Mouse (Mus musculus): Measurements from ENCODE around the gene Dhrs4. TPM values are rescaled to one million over a fixed set of nuclear protein-coding genes. Genes with fewer than 3 reads are reported as not detected.

The Dhrs4 gene
- total RNA-seq (2021) = 10 to 100 TPM; 16.5 to 17.7 TPM
- long read RNA-seq, partial matches to known transcripts = 2 of 6 reads
- long read RNA-seq, other reads (novel, unspliced or antisense) = 2 of 6 reads

DNA sequence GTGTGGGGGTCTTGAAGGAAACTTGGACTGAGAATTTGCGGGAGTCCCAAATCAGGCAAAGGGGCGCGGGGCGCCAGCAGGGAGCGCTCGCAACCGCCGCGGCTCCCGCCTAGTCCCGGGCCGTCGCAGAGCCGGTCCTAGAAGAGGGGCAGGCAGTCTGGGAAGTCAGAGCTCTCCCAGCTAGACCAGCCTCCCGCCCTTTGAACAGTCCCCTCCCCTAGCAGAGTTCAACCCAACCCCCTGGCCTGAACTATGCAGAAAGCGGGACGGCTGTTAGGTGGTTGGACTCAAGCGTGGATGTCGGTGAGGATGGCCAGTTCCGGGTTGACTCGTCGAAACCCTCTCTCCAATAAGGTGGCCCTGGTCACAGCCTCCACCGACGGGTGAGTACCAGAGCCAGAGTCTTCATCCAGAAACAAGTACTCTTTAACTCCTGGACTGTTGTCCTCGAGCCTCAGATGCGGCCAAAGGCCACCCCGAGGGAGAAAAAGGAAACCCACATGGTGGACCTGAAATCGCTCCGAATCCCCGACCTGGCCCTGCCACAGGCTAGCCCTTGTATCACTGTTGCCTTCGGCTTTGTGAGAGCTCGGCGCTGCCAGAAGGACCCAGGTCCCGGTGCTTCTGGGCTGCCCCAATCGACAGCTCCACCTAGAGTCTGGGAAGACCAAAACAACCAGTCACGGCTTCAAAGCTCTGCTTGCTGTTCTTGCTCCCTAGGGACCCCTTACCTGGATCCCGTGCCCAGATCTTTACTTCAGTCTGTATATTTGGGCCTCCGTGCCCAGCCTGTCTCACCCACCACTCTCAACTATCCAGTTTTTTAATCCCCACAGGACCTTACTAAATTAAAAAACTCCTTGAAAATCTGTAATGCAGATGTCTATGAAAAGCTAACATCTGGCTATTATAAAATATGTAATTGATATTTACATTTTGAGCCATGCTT lies at the start of gene Dhrs4:
Gene Dhrs4 (plus strand): TSS at position 108 of the 949 bp plus-strand sequence.
- DNase-seq (ENCODE audit: low spot score in 2 of 2) = peak; percentile 68 to 75

- DNase-seq (ENCODE audit: low spot score in 2 of 2) = no peak
Measured at GRCm38 (mm10) chr14:55430255-55430654, 48.3 kb upstream of the Dhrs4 start.

- no peak for DNase-seq (ENCODE audit: low spot score in 2 of 2)
Measured at GRCm38 (mm10) chr14:55433052-55433451, 45.5 kb upstream of the Dhrs4 start.

DNA sequence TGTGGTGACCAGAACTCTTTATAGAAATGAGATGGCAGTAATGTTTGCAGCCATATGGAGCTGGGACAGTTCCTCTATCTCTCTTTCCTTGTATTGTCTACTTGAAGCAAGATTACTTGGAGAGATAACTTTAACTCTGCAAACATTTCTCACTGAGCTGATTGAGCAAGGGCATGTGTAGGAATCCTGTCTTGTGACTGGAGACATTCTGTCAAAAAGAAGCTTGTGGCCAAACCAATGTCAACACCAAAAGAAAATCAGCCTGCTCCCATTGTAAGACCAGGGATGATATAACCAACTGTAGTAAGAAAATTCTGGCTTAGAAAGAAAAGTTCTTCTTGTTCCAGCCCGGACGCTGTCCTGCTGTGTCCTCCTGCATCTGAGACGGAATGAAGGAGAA lies 43.7 kb upstream of the Dhrs4 start:
- no peak for DNase-seq (ENCODE audit: low spot score in 2 of 2)

DNA sequence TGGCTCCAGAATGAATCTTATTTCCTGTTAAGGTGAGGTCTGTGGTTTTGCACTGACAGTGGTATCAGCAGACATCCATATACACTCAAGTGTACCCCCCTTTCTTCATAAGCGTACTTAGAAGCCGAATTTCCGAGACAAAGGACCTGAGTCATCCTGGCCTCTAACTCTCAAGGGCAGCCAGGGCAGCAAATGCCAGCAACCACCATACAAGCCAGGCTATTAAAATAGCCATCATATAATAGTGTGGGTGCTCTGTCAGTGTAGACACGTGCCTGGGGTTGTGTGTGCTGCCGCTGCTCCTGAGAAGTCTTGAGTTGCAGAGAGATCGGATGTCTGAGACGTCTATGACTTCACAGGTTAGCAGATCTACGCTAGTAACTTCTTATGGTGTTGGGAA lies 41.4 kb upstream of the Dhrs4 start:
- DNase-seq (ENCODE audit: low spot score in 2 of 2) = no peak

GRCm38 (mm10) chr14:55438193-55438784 lies 40.3 kb upstream of the Dhrs4 start:
- peak; percentile 65 to 73 for DNase-seq (ENCODE audit: low spot score in 2 of 2)

DNA sequence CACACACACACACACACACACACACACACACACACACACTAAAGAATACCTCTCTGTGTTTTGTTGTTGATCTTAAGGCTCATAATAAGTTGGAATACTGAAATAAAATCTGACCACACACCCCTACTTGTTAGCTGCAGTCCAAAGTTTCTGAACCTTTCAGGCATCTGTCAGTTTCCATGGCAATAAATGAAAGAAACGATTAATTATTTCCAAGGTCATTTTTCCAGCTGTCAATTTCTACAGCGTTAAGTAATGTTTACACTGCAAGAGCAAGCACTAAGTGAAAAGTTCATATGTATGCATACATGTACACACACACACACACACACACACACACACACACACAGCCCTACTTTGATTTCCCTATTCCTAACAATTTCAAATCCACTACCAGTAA lies 20.9 kb upstream of the Dhrs4 start:
- DNase-seq (ENCODE audit: low spot score in 2 of 2) = no peak

DNA sequence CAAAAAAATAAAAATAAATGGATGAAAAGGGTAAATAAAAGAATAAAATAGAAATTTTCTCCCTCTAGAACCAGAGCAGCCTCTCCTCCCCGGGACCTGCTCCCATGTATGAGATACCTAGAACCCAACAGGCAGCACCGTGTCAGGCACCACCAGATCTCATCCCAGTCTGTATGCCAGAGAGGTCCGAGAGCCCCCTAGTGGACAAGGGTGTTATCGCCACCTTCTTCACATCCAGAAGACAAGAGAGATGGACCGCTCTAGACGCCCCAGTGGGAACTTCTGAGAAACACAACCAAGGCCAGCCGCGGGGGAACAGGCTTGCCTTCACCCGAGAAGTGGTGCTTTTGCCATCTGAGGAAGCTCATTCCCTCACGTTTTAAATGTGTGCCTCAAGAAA lies 20.3 kb upstream of the Dhrs4 start:
- peak; percentile 65 to 66 for DNase-seq (ENCODE audit: low spot score in 2 of 2)

GRCm38 (mm10) chr14:55458761-55459160 lies 19.8 kb upstream of the Dhrs4 start:
- DNase-seq (ENCODE audit: low spot score in 2 of 2) = no peak

DNA sequence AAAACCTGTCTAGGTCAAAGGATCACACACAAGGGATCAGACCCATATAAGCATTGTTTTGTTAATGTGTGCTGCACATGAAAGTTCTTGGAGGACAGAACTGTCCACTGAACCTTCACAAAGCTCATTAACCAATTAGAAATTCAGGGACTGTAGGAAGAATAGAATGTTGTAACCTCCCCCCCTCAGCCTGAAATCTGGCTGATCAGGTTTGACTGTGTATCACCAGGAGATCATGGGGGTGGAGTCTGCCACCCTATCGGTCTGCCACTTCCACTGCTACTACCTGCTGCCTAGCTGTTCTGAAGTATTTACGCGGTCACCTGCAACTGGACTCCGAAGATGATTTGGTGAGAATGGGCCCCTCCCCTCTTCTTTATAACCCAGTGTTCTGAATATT lies 18.8 kb upstream of the Dhrs4 start:
- no peak for DNase-seq (ENCODE audit: low spot score in 2 of 2)

DNA sequence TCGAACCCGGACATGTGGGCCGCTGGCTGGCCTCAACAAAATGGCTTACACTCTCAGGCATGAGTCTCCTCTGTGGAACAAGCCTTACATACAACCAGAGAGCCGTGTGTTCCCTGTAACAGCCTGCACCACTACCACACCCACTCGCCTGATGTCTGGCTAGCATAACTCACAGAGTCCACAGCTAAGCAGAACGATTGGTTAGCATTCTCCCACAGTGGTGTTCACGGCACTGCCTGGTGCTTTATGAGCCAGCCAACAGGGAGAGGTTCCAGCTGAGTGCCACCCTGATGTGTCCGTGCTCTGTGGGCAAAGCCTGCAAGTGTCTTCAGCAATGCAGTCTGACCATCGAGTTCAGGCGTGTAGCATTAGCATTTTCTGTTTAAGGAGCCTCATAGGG lies 18.3 kb upstream of the Dhrs4 start:
- DNase-seq (ENCODE audit: low spot score in 2 of 2) = peak; percentile 24 to 32

DNA sequence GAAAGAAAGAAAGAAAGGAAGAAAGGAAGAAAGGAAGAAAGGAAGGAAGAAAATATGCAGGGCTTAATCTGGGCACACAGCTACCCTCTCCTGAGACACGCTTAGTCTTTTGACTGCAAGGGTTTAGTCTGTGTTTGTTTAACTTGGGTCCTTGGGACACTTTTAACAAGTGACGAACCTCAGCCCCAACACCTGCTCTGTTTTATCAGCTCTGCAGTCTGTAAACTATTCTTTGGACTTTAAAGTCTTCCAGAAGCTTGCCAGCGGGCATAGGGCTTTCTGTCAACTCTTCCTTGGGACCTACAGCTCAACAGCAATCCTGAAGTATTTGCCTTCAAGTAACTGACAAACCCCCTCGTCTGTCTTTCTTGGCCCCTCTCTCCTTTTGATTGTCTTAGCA lies 16.8 kb upstream of the Dhrs4 start:
- no peak for DNase-seq (ENCODE audit: low spot score in 2 of 2)

DNA sequence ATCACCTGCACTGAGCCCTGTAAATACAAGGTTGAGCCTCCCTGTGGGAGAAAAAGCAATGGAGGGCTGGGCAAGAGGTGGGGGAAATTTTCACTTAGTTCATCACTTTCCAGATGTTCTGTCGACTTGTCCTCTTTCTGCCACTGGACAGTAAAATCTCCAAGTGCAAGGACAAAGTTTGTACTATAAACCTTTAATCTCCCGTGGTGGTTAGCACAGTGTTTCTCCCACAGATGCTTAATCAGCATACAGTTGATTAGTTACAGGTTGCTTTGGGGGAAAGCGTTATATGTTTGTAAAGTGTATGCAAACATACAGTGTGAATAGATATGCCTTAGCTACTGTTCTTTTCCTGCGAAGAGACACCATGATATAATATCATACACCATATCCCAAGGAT lies 12.1 kb upstream of the Dhrs4 start:
- DNase-seq (ENCODE audit: low spot score in 2 of 2) = no peak

DNA sequence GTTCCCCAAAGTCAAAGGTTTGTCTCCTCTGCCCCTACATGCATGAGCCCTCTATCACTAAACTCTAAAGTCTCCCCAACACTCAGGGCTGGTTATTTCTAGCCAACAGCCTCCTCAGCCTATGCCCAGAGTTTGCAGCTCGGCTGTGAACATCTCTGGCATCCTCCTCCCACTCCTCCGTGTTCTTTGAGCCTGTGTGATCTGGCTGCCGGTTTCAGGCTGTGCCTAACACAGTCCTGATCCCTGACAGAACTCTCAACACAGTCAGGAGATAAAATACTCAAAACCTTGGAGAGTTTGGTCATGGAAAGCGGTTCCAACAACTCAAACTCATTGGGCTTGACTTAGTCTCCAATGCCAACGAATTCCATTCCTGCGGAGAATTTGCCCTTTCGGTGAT lies 11.4 kb upstream of the Dhrs4 start:
- no peak for DNase-seq (ENCODE audit: low spot score in 2 of 2)

DNA sequence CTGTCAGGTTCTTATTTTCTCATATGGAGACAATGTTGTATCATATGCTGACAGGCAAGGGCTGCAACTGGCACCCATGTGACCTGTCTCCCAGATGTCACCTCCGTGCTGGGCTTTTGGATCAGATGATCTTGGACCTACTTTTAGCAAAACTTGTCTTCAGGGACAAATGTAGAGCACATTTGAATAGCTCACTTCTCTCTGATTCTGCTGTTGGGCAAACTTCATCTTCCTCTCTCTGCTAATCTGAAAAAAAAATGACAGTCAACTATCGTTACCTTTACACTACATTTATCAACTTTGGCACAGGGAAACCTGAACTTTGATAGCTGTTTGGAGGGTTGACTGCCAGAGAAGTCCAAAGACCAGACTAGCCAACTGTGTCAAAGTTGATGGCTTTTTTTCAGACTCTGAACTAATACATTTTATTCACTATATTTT lies 10.2 kb upstream of the Dhrs4 start:
- no peak for DNase-seq (ENCODE audit: low spot score in 2 of 2)

- DNase-seq (ENCODE audit: low spot score in 2 of 2) = no peak
Measured at GRCm38 (mm10) chr14:55469041-55469440, 9.5 kb upstream of the Dhrs4 start.

- DNase-seq (ENCODE audit: low spot score in 2 of 2) = no peak
Measured at GRCm38 (mm10) chr14:55469821-55470220, 8.7 kb upstream of the Dhrs4 start.

- DNase-seq (ENCODE audit: low spot score in 2 of 2) = no peak
Measured at GRCm38 (mm10) chr14:55470806-55471205, 7.8 kb upstream of the Dhrs4 start.

DNA sequence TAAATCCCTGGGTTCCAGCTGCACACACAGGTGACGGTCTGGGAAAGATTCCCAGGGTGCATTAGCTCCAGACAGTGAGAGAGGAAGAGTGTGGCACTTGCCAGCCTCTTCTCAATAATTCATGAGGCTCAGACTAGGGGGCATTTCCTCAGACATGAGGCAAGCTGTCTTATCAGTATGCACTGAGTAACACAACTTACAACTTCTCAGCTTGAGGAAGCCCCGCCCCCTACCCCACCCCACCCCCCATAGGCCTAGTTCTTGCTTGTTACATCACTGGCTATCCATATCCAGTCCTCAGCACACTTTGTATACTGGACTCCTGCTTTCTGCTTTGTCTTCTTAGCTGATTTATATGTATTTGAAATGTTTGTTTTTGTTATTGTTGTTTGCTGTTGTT lies 2.9 kb upstream of the Dhrs4 start:
- no peak for DNase-seq (ENCODE audit: low spot score in 2 of 2)

GRCm38 (mm10) chr14:55477421-55477820 lies 1.1 kb upstream of the Dhrs4 start:
- DNase-seq (ENCODE audit: low spot score in 2 of 2) = no peak

DNA sequence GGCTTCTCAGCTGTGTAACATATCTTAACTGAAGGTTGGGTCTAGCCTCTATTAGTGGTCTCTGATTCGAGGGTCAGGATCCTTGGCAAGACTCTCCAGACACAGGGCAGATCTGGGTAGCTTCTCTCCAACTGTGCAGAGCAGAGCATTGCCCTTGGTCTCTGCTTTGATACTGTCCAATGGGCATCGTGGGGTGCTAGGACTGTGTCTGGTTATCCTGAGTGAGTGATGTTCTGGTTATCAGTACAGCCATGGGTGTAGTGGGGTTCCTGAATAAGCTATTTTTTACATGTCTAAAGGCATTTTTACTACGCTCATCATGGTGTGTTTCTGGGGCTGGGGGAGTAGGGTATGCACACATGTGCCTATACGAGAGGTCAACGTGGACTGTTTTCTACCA lies 729 bp upstream of the Dhrs4 start:
- DNase-seq (ENCODE audit: low spot score in 2 of 2) = no peak

DNA sequence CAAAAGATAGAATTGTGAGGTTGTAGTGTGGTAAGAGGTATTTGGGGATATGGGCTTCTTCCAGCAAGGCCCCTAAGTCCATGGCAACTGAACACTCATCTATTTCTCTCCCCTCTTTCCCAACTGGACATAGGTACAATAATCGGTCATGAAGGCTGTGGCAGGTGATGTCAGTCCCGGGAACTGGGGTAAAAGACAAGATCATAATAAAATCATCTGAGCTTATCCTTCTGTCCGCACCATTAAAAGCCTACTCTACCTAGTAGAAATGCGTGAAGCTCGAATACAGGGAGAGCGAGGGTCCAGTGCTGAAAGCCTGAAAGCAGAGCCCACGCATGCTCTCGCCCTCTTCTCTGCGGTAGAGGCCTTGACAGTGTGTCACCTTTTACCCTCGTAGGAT lies 1.1 kb downstream of the Dhrs4 start:
- no peak for DNase-seq (ENCODE audit: low spot score in 2 of 2)
